Mouse (Mus musculus) bone marrow, adult 2 months (tissue): ENCODE results near the gene Ccdc152. TPM values are rescaled to one million over a fixed set of nuclear protein-coding genes. Genes with fewer than 3 reads are reported as not detected.
"Not testable (repeated sequence)": the region's sequence is repeated elsewhere in the genome, so short reads cannot be mapped to it uniquely, and the experiment has no call there.

ENCODE experiments used
- H3K27ac ChIP-seq: fragments of 200-500 bp; 2 replicates; pipeline ENCODE4 v1.5.1; 2012; ENCODE audit warnings: low read depth, mild to moderate bottlenecking, control low read depth, inconsistent platforms, low read length; ENCODE audit not compliant: control insufficient read depth, poor library complexity, insufficient read depth
- H3K4me1 ChIP-seq: fragments of 200-500 bp; 2 replicates; pipeline ENCODE4 v1.6.1; 2011; ENCODE audit warnings: low read length; ENCODE audit not compliant: control insufficient read depth, insufficient read depth
- H3K4me3 ChIP-seq: fragments of 200-500 bp; replicated peaks from 2 replicates; pipeline ENCODE3; 2011; ENCODE audit warnings: mild to moderate bottlenecking, low read depth, low read length, control low read depth; ENCODE audit not compliant: control insufficient read depth
- CTCF ChIP-seq: fragments of 200-500 bp; IDR thresholded peaks from 2 replicates; pipeline ENCODE4 v1.5.1; 2011; ENCODE audit warnings: low read length, control low read depth; ENCODE audit not compliant: control insufficient read depth, insufficient read depth
- POLR2A ChIP-seq: fragments of 200-500 bp; IDR thresholded peaks from 2 replicates; pipeline ENCODE4 v1.6.1; 2011; ENCODE audit warnings: low read depth, mild to moderate bottlenecking, control low read depth, low read length, borderline replicate concordance; ENCODE audit not compliant: control insufficient read depth
- WGBS: fragments of 180-500 bp; shearing (Covaris S2); methylation state at CpG from one replicate; pipeline ENCODE4 v1.1.7; 2018; 5-methylcytosine and 5-hydroxymethylcytosine counted together
- polyA plus RNA-seq: library from polyadenylated mRNA; stranded (reverse); fragments of >200 nt; gene quantifications from 2 replicates; pipeline ENCODE4 v1.2.4, GENCODE M21; 2011; ENCODE audit warnings: low replicate concordance; ENCODE audit not compliant: missing spikeins, insufficient read depth, insufficient read length

The Ccdc152 gene
- polyA plus RNA-seq, 1 experiment: not detected

DNA sequence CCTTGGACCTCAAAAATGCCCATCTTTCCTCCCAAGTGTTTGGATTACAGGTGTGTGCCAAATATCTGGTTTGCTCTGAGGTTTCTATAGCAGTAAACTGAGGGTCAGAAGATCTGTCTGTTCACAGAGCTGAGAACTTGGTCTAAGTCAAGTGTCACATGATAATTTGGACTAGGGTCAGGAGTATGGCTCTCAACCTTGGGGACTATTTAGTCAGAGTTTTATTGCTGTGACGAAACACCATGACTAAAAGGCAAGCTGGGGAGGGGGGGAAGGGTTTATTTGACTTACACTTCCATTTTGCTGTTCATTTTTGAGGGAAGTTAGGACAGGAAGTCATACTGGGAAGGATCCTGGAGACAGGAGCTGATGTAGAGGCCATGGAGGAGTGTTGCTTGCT lies 44.3 kb downstream of the Ccdc152 start:
- H3K4me3 ChIP-seq: no peak overlapping the region
- WGBS: 47% methylated on average over 1 of the region's 1 CpGs
- H3K27ac ChIP-seq: no peak overlapping the region
- no peaks in the 10 kb centered on the region for H3K4me1 ChIP-seq
- TF ChIP-seq CTCF (no peak), POLR2A (no peak)

GRCm38 (mm10) chr15:3251718-3252067 lies 51.6 kb downstream of the Ccdc152 start:
- no peak for TF ChIP-seq POLR2A
- TF ChIP-seq CTCF: no peak
- Histone ChIP-seq H3K4me3 (no peak overlapping the region), H3K27ac (no peak overlapping the region), H3K4me1 (no peaks in the 10 kb centered on the region)

DNA sequence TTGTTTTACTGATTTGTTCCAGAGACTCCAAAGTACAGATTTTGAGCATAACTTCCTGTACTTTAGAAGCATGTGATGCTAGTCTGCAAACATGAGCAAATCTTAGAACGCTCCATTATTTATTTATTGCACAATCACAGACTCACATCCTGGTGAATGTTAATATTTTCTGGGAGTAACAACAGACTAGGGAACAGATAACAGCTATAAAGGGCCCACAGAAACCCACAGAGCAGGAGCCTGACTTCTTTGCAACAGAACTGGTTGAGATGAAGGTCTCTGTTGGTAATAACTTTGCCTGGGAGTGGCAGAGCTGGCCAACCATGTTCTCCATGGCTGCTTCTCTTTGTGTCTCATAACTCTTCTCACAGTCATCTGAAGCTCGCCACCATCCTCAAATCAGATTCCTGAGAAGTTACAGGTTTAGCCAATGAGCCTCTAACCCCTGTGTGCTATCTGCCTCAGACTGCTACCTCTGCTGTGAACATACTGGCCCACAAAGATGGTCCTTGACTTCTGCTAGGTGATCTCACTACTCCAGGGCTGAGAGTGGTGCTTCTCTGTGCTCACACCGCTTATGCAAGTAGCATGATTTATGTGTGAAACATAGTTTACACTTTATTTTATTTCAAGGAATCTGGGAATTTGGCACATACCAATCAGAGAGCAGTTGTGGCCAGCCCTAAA lies 52.2 kb downstream of the Ccdc152 start:
- no peak overlapping the region for H3K4me3 ChIP-seq
- H3K27ac ChIP-seq: no peak overlapping the region
- WGBS: 65% methylated on average over 3 of the region's 3 CpGs
- TF ChIP-seq POLR2A (no peak), CTCF (no peak)
- H3K4me1 ChIP-seq: no peaks in the 10 kb centered on the region

- Histone ChIP-seq H3K4me1 (no peaks in the 10 kb centered on the region), H3K4me3 (no peak overlapping the region), H3K27ac (no peak overlapping the region)
- WGBS: 59% methylated on average over 2 of the region's 2 CpGs
- TF ChIP-seq CTCF: no peak
- no peak for TF ChIP-seq POLR2A
Observed at GRCm38 (mm10) chr15:3250620-3251019, 52.7 kb downstream of the Ccdc152 start.

- H3K27ac ChIP-seq, H3K4me1 ChIP-seq, H3K4me3 ChIP-seq: not testable (repeated sequence)
- WGBS: 70% methylated on average over 10 of the region's 10 CpGs
Observed at GRCm38 (mm10) chr15:3245036-3245435, 58.3 kb downstream of the Ccdc152 start.

- TF ChIP-seq CTCF: no peak
- TF ChIP-seq POLR2A: no peak
- 81% methylated on average over 1 of the region's 1 CpGs for WGBS
- no peak overlapping the region for H3K4me3 ChIP-seq
- H3K4me1 ChIP-seq: peaks cover 5% of the 10 kb centered on the region
- H3K27ac ChIP-seq: no peak overlapping the region
Observed at GRCm38 (mm10) chr15:3237963-3238362, 65.4 kb downstream of the Ccdc152 start.

- H3K27ac ChIP-seq: no peak overlapping the region
- no peak overlapping the region for H3K4me3 ChIP-seq
- peaks cover 5% of the 10 kb centered on the region for H3K4me1 ChIP-seq
- no peak for TF ChIP-seq POLR2A
- no peak for TF ChIP-seq CTCF
- 75% methylated on average over 2 of the region's 2 CpGs for WGBS
Observed at GRCm38 (mm10) chr15:3236338-3236737, 67.0 kb downstream of the Ccdc152 start.

- peak overlapping the region; percentile 82 for H3K27ac ChIP-seq
- WGBS: 25% methylated on average over 3 of the region's 3 CpGs
- peaks cover 5% of the 10 kb centered on the region for H3K4me1 ChIP-seq
- TF ChIP-seq POLR2A: no peak
- TF ChIP-seq CTCF: no peak
- H3K4me3 ChIP-seq: no peak overlapping the region
Observed at GRCm38 (mm10) chr15:3233837-3234551, 69.3 kb downstream of the Ccdc152 start.
